Mouse (Mus musculus) cerebellum, adult 2 months (tissue): ENCODE results near the gene Slit1.

Experiments used
- CTCF ChIP-seq: fragments of 200-500 bp; IDR thresholded peaks from 2 replicates; pipeline ENCODE4 v1.5.1; 2011; ENCODE audit warnings: low read depth, mild to moderate bottlenecking, control low read depth, low read length, moderate library complexity, borderline replicate concordance; ENCODE audit not compliant: insufficient read depth
- POLR2A ChIP-seq: fragments of 200-500 bp; IDR thresholded peaks from 2 replicates; pipeline ENCODE4 v1.6.1; 2011; ENCODE audit warnings: low read length, control low read depth, borderline replicate concordance; ENCODE audit not compliant: insufficient read depth

DNA sequence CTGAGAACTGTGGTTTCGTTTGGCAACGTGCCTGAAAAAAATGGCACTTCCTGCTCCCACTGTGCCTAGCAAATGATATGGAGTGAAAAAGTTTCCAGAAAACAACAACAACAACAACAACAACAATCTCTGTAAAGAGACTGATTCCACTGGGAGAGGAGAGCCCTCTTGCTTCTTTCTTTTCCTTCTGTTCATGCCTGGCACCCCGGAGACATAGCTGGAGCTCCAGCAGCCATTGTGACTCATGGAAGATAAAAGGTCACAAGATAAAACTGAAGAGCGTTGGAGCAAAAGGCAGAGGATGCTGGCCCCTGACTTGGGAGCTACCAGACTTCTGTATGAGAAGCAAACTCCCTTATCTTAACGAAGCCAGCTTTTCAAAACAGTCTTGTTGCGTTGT lies 75.9 kb downstream of the Slit1 start:
- TF ChIP-seq POLR2A (no peak), CTCF (no peak)
